Mouse (Mus musculus): ENCODE measurements at regions not wholly inside any gene's neighbourhood (a gene's known extent, or its start where the extent isn't known, plus 50 kb on each side); places are given as distances from the start of the nearest gene placed in this dataset.

- peak; percentile 64 for DNase-seq
Observed at GRCm38 (mm10) chr1:118741286-118741685, 113.5 kb downstream of the Tfcp2l1 start.

DNA sequence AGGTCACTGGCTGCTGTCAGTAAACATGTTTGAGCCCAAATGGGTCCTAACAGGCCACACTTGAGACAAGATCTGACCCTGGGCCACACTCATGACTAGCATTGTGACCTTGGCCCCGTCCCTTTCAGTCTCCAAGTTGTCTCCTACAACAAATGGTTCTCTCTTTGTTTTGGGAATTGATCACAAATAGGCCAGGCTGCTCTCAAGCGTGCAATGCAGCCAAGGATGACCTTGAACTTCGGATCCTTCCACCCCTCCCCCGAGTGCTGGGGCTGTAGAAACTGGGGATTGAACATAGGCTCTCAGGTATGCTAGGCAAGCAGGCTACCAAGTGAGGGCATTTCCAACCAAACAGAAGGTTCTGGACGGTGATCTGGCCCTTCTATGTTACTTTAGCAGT is 120.5 kb downstream of the Tfcp2l1 start:
- peak; percentile 27 for DNase-seq

- peak; percentile 18 for DNase-seq
Observed at GRCm38 (mm10) chr1:118752869-118753268, 125.1 kb downstream of the Tfcp2l1 start.

GRCm38 (mm10) chr1:118756171-118756865 is 128.6 kb downstream of the Tfcp2l1 start:
- peak; percentile 56 for DNase-seq

GRCm38 (mm10) chr1:118757340-118758030 is 129.7 kb downstream of the Tfcp2l1 start:
- no peak for DNase-seq

DNA sequence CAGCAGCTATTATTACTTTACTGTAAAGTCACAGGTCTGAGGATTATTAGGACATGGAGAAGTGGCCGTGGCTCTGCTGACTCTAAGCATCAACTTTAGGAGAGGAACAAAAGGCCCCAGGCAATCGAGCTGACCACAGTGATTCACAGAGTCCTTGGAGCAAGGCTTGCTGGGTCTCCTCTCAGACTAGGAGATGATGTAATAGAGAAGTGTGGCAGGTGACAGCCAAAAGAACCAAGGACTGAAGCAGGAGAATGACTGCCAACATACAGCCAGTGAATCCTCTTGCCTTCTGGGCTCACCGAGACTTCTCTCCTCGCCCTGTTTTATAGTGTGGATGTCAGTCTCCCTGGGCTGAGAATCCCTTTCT is 130.3 kb downstream of the Tfcp2l1 start:
- no peak for DNase-seq

DNA sequence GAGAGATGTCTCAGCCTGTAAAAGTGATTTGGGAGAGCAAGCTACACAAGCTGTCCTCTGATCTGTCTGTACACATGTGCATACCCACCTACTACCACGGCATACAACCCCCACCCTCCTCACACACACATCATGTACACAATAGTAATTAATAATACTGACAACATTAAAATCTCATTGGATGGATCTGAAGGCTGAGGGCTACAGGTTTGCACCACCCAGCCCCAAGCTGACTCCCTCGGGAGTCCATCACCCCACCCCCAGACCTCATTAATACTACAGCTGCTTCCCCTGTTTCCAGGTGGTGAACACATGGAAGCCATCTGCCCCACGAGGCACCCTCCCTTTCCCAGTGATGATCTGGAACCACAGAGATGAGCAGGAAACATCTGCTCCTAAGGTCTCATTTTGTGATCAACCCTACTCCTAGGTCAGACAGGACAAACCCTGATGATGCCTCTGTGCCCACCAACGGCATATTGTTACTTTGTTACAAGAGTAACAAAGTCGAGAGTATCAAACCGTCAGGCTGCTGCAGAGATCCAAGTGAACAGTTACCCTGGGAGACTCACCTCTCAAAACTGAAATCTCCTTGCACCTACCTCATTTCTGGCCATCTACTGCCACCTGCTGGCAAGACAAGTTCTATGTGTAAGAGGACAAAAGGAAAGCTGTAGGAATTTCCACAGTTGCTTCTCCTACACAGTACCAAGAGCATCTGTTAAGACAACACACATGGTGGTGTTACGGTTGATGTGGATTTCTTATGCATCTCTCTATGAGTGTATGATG is 131.6 kb downstream of the Tfcp2l1 start:
- peak; percentile 86 for DNase-seq

GRCm38 (mm10) chr1:118765525-118765924 is 137.8 kb downstream of the Tfcp2l1 start:
- DNase-seq: peak; percentile 44

- DNase-seq: no peak
Observed at GRCm38 (mm10) chr1:118768831-118769230, 141.1 kb downstream of the Tfcp2l1 start.

DNA sequence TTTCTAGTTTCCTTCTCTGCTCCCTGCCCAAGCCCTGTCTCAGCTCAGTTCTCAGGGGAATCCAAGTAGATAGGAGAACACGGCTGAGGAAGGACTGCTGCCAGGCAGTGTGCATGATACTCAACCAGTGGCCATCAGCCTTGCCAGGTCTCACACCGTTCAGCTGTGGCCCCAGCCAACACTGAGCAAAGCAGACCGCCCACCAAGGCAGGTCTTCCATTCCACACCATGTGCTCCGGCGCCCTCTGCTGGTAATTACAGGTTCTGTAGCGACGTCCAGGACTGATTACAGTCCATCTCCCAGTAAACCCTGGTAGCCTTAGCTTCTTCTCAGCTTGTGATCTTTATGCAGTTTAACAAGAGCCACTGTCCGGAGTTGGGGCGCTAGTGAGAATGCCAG is 144.5 kb downstream of the Tfcp2l1 start:
- DNase-seq: peak; percentile 78

DNA sequence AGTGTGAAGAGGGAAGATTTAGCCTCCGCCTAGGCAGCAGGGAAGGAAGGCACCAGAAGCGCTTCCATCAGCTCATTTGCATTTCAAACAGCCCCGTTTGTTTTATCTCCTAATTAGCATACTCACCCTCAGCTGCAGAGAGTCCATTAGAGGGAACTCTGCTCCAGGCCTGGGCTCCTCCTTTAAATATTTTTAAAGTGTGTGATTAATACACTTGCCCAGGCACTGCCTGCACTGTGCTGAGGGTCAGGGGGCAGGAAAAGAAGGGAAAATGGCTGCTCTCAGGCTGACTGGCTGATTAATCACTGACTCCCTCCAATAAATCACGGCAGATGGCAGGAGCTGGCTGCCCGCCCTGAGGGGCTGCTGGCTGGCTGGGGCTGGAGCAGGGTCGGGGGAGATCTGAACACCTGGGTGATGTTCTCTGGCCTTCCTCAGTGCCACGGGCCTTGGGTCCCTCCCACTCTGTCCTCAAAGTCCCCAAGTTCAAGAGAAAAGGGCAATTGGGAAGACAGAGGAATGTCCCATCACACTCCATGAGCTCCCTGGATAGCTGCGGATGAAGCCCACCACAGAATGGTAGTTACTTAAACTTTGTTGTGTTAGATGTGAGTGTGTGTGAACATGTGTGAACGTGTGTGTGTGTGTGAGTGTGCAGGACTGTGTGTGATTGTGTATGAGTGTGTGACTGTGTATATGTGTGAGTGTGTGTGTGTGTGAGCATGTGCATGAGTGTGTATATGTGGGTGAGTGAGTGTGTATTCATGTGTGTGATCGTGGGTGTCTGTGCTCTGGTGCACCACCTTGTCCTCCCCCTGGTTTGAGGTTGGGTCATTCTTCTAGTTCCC is 149.1 kb downstream of the Tfcp2l1 start:
- no peak for DNase-seq

All from kidney, adult 18-20 months (tissue).